Mouse (Mus musculus) megakaryocyte, embryonic 14.5 days (primary cell): ENCODE measurements around the gene Vmn2r99.

Source experiments
- FLI1 ChIP-seq: IDR thresholded peaks from 2 replicates; pipeline ENCODE4 v1.6.1; 2012; ENCODE audit warnings: low read length, inconsistent platforms, mixed read lengths
- GATA1 ChIP-seq: IDR thresholded peaks from 3 replicates; pipeline ENCODE4 v1.6.1; 2012; ENCODE audit warnings: mixed read lengths, low read length, inconsistent platforms, borderline replicate concordance

GRCm38 (mm10) chr17:19444932-19445331 lies 83.2 kb downstream of the Vmn2r99 start:
- TF ChIP-seq GATA1 (no peak), FLI1 (no peak)
